Mouse (Mus musculus) neural tube, embryonic 13.5 days (tissue): ENCODE data around the gene Ccnd3. TPM values are rescaled to one million over a fixed set of nuclear protein-coding genes. Genes with fewer than 3 reads are reported as not detected.
"Not testable (repeated sequence)": the region's sequence is repeated elsewhere in the genome, so short reads cannot be mapped to it uniquely, and the experiment has no call there.

Source experiments
- ATAC-seq: fragments of 200-750 bp; cut with Nextera tagmentation; 2 replicates; pipeline ENCODE4 v1.8.0; 2017; ENCODE audit warnings: low read depth, mild to moderate bottlenecking, moderate TSS enrichment, moderate library complexity
- H3K27ac ChIP-seq: fragments of 300-500 bp; sonication (generic); replicated peaks from 2 replicates; pipeline ENCODE4 v1.5.1; 2015; ENCODE audit warnings: moderate library complexity, mild to moderate bottlenecking, inconsistent platforms
- H3K27me3 ChIP-seq: fragments of 300-500 bp; sonication (generic); 2 replicates; pipeline ENCODE4 v1.6.1; 2015; ENCODE audit warnings: mild to moderate bottlenecking, inconsistent platforms
- H3K36me3 ChIP-seq: fragments of 300-500 bp; sonication (generic); 2 replicates; pipeline ENCODE4 v1.6.1; 2015; ENCODE audit warnings: mild to moderate bottlenecking, inconsistent platforms
- H3K4me1 ChIP-seq: fragments of 300-500 bp; sonication (generic); replicated peaks from 2 replicates; pipeline ENCODE4 v1.6.1; 2015; ENCODE audit warnings: inconsistent platforms
- H3K4me2 ChIP-seq: fragments of 300-500 bp; sonication (generic); 2 replicates; pipeline ENCODE4 v1.6.1; 2015; ENCODE audit warnings: inconsistent platforms, mild to moderate bottlenecking, moderate library complexity
- H3K4me3 ChIP-seq: fragments of 300-500 bp; sonication (generic); 2 replicates; pipeline ENCODE4 v1.5.1; 2015; ENCODE audit warnings: mild to moderate bottlenecking, inconsistent platforms
- H3K9ac ChIP-seq: fragments of 300-500 bp; sonication (generic); 2 replicates; pipeline ENCODE4 v1.6.1; 2015; ENCODE audit warnings: moderate library complexity, mild to moderate bottlenecking, inconsistent platforms
- H3K9me3 ChIP-seq: fragments of 300-500 bp; sonication (generic); 2 replicates; pipeline ENCODE4 v1.6.1; 2016; ENCODE audit warnings: inconsistent platforms
- WGBS: fragments of 180-500 bp; shearing (Covaris S2); methylation state at CpG from one replicate; pipeline ENCODE4 v1.1.7; 2015; 5-methylcytosine and 5-hydroxymethylcytosine counted together
- polyA plus RNA-seq: library from polyadenylated mRNA; unstranded; fragments of >200 nt; fragmentation: Nextera tagmentation; extraction: Ambion mirVana; gene quantifications from 2 replicates; pipeline ENCODE4 v1.2.1, GENCODE M21; 2015

Ccnd3 gene
- polyA plus RNA-seq, 1 experiment from 2014 or later: 78.5 TPM

GRCm38 (mm10) chr17:47617605-47618307 is 112.9 kb downstream of the Ccnd3 start:
- Histone ChIP-seq H3K4me1 (peaks cover 2% of the 10 kb centered on the region), H3K4me3 (no peak overlapping the region), H3K9me3 (no peaks in the 10 kb centered on the region), H3K27me3 (no peaks in the 10 kb centered on the region), H3K4me2 (no peak overlapping the region), H3K27ac (no peak overlapping the region), H3K9ac (no peak overlapping the region), H3K36me3 (peaks cover 73% of the 10 kb centered on the region)
- WGBS: 92% methylated on average over 9 of the region's 9 CpGs
- ATAC-seq: no peak

DNA sequence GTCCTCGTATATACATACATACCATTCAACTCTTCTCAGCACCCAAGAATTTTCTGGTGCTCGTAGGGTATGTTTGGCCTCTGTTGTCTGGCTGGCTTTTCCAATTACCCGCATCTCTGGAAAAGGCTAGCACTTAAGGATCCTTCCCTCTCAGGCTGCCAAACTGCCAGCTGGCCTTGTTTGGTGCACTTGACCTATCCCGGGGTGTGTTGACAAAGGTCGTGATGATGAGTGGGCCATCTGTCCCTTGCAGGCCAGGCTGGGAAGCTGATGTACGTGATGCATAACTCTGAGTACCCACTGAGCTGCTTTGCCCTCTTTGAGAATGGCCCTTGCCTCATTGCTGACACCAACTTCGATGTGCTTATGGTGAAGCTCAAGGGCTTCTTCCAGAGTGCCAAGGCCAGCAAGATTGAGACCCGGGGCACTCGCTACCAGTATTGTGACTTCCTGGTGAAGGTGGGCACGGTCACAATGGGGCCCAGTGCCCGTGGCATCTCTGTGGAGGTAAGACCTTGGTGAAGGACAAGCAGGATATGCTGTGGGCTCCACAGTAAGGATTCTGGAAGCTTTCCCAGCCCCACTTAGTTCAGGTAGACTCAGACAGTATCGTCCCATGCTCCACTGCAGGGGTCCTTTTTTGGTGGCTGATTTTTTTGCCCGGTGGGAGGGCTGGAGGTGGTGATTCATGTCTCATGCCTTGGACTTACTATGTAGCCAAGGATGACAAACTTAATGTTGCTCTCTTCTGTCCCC is 113.9 kb downstream of the Ccnd3 start:
- 90% methylated on average over 13 of the region's 13 CpGs for WGBS

GRCm38 (mm10) chr17:47622912-47623554 is 118.2 kb downstream of the Ccnd3 start:
- Histone ChIP-seq H3K36me3 (peaks cover 69% of the 10 kb centered on the region), H3K9me3 (no peaks in the 10 kb centered on the region), H3K9ac (no peak overlapping the region), H3K27me3 (no peaks in the 10 kb centered on the region), H3K4me1 (peaks cover 3% of the 10 kb centered on the region), H3K27ac (no peak overlapping the region), H3K4me3 (no peak overlapping the region), H3K4me2 (no peak overlapping the region)
- WGBS: 94% methylated on average over 14 of the region's 14 CpGs
- ATAC-seq: no peak

More for the DNA sequence above, 113.9 kb downstream of the Ccnd3 start:
- Histone ChIP-seq H3K27ac (no peak overlapping the region), H3K4me3 (no peak overlapping the region), H3K9ac (no peak overlapping the region), H3K36me3 (peaks cover 83% of the 10 kb centered on the region), H3K27me3 (no peaks in the 10 kb centered on the region), H3K9me3 (no peaks in the 10 kb centered on the region), H3K4me1 (no peaks in the 10 kb centered on the region), H3K4me2 (no peak overlapping the region)
- ATAC-seq: no peak

GRCm38 (mm10) chr17:47624572-47624971 is 119.7 kb downstream of the Ccnd3 start:
- not testable (repeated sequence) for H3K4me3 ChIP-seq, H3K4me2 ChIP-seq, H3K27me3 ChIP-seq, H3K9me3 ChIP-seq, H3K9ac ChIP-seq, H3K27ac ChIP-seq, ATAC-seq
- 92% methylated on average over 5 of the region's 5 CpGs for WGBS
- H3K4me1 ChIP-seq: peaks cover 10% of the 10 kb centered on the region
- H3K36me3 ChIP-seq: peaks cover 57% of the 10 kb centered on the region

DNA sequence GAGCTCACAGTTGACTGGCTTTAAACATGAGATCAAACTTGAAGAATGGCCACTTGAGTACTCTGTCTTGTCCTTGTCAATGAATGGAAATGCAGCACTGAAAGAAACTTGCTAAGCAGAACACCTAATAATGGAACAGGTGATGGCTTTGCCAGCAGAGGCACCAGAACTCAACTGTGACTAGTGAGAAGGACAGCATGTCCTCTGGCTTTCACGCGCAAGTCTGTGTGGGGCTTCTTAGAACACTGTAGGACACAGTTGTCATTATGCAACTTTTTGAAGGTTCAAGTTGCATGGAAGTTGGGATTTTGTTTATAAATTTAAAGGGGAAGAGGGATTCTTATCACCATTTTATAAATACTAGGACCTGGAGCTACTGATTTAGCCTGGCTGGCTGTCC is 120.2 kb downstream of the Ccnd3 start:
- WGBS: 98% methylated on average over 2 of the region's 2 CpGs

DNA sequence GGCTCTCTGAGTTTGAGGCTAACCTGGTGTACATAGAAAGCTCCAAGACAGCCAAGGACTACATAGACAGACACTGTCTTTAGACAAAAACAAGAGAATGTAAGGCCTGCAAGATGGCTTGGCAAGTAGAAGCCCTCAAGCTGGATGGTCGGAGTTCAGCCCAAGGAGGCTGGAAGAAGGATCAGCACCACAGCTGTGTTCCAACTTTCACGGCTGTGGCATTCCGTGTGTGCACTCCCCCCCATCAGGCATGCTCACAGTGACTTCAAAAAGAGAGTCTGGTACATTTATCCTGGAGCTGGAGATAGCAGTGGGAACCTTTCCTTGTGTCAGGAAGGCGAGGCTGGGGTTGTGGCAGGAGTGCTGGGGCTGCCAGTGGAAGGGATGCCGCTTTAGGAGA is 121.2 kb downstream of the Ccnd3 start:
- H3K4me3 ChIP-seq: no peak overlapping the region
- no peak overlapping the region for H3K27ac ChIP-seq
- no peak for ATAC-seq
- WGBS: 88% methylated on average over 5 of the region's 5 CpGs
- peaks cover 18% of the 10 kb centered on the region for H3K4me1 ChIP-seq
- H3K9ac ChIP-seq: no peak overlapping the region
- H3K4me2 ChIP-seq: no peak overlapping the region
- H3K36me3 ChIP-seq: peaks cover 45% of the 10 kb centered on the region
- no peaks in the 10 kb centered on the region for H3K9me3 ChIP-seq
- H3K27me3 ChIP-seq: no peaks in the 10 kb centered on the region

More for the DNA sequence above, 120.2 kb downstream of the Ccnd3 start:
- ATAC-seq: no peak
- Histone ChIP-seq H3K4me3 (no peak overlapping the region), H3K9ac (no peak overlapping the region), H3K4me2 (no peak overlapping the region), H3K27me3 (no peaks in the 10 kb centered on the region), H3K4me1 (peaks cover 10% of the 10 kb centered on the region), H3K27ac (no peak overlapping the region), H3K36me3 (peaks cover 51% of the 10 kb centered on the region), H3K9me3 (no peaks in the 10 kb centered on the region)

DNA sequence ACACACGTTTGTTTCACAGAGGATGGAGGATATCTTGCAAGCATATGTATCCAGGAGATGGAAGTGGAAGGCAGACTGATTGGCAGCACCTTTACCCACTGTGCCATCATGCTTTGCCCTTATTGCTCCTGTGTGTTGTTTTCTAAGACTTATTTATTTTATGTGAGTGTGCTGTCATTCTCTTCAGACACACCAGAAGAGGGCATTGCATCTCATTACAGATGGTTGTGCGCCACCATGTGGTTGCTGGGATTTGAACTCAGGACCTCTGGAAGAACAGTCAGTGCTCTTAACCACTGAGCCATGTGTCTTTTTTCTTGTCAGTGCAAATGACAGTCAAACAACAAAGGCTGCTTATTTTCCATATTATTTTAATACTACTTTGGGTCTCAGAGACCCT is 122.9 kb downstream of the Ccnd3 start:
- Histone ChIP-seq H3K9me3 (no peaks in the 10 kb centered on the region), H3K9ac (no peak overlapping the region), H3K36me3 (peaks cover 27% of the 10 kb centered on the region), H3K4me3 (0 out of 2 replicates have a peak overlapping the region, but pooled peaks have one; percentile 60), H3K27me3 (no peaks in the 10 kb centered on the region), H3K4me2 (peak overlapping the region; percentile 77), H3K27ac (no peak overlapping the region), H3K4me1 (peaks cover 35% of the 10 kb centered on the region)
- ATAC-seq: no peak
- 93% methylated on average over 2 of the region's 2 CpGs for WGBS

- peak overlapping the region; percentile 77 for H3K4me2 ChIP-seq
- peak overlapping the region; percentile 83 for H3K9ac ChIP-seq
- H3K27me3 ChIP-seq: no peaks in the 10 kb centered on the region
- H3K27ac ChIP-seq: peak overlapping the region; percentile 95
- H3K4me1 ChIP-seq: peaks cover 44% of the 10 kb centered on the region
- H3K36me3 ChIP-seq: peaks cover 14% of the 10 kb centered on the region
- no peaks in the 10 kb centered on the region for H3K9me3 ChIP-seq
- peak overlapping the region; percentile 60 for H3K4me3 ChIP-seq
- under 1% methylated on average over 63 of the region's 63 CpGs for WGBS
- peak; percentile 96 for ATAC-seq
Measured at GRCm38 (mm10) chr17:47628851-47629676, 124.2 kb downstream of the Ccnd3 start.

GRCm38 (mm10) chr17:47629717-47630677 is 125.1 kb downstream of the Ccnd3 start:
- Histone ChIP-seq H3K4me1 (peaks cover 44% of the 10 kb centered on the region), H3K9ac (peak overlapping the region; percentile 83), H3K36me3 (peaks cover 7% of the 10 kb centered on the region), H3K9me3 (no peaks in the 10 kb centered on the region), H3K27ac (peak overlapping the region; percentile 95), H3K27me3 (no peaks in the 10 kb centered on the region), H3K4me3 (peak overlapping the region; percentile 60), H3K4me2 (peak overlapping the region; percentile 77)
- peak; percentile 66 for ATAC-seq
- under 1% methylated on average over 59 of the region's 61 CpGs for WGBS

DNA sequence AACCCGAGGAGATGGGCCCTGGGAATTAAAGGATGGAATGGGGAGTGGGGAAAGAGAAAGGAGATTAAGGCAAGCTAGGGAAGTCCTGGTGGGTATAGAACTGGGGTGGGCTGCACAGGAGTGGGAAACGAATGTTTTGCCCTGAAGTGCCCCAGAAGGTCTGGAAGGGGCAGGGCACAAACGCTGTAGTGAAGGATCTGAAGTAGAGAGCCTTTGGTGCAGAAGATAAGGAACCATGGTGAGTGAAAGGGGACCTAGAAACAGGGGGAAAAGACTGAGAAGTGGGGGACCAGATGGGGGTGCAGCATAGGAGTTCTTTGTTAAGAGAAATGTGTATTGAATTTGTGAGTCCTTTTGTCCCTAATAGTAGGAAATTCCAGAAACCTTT is 125.8 kb downstream of the Ccnd3 start, which contains the start of gene Usp49:
TSS of gene Usp49 (plus strand) at position 13 of the 388 bp plus-strand sequence.
- H3K36me3 ChIP-seq: peaks cover 9% of the 10 kb centered on the region; the same call in 1 of the 2 replicates
- peak within 1 kb of the TSS; percentile 95 for H3K27ac ChIP-seq
- WGBS: 1% methylated on average over 3 of the region's 3 CpGs
- peak within 1 kb of the TSS; percentile 77 for H3K4me2 ChIP-seq
- ATAC-seq: no peak
- peak within 1 kb of the TSS; percentile 83 for H3K9ac ChIP-seq
- no peaks in the 10 kb centered on the region for H3K27me3 ChIP-seq
- no peaks in the 10 kb centered on the region for H3K9me3 ChIP-seq
- H3K4me3 ChIP-seq: peak within 1 kb of the TSS; percentile 60
- peaks cover 44% of the 10 kb centered on the region for H3K4me1 ChIP-seq
